Mouse (Mus musculus): ENCODE measurements around the gene Pih1d2. TPM values are rescaled to one million over a fixed set of nuclear protein-coding genes. Genes with fewer than 3 reads are reported as not detected.

Gene Pih1d2
- total RNA-seq, 2 experiments from 2014 or later: 2.1 to 2.5 TPM

Other genes with a start within 250 kb of the Pih1d2 start
- not detected for gene Plet1, start 122.8 kb upstream of the Pih1d2 start, total RNA-seq (2021)
- gene Pts, start 88.6 kb upstream of the Pih1d2 start, total RNA-seq (2021): 10 to 100 TPM; 40.7 to 42.0 TPM
- gene Il18, start 62.5 kb upstream of the Pih1d2 start, total RNA-seq (2021): 10 to 100 TPM; 16.3 to 17.0 TPM
- under 1 TPM; 0.70 to 0.93 TPM for gene Bco2, start 62.1 kb upstream of the Pih1d2 start, total RNA-seq (2021)
- not detected for gene Tex12, start 56.0 kb upstream of the Pih1d2 start, total RNA-seq (2021)
- 100 to 1,000 TPM; 110 to 120 TPM for gene Sdhd, start 13.5 kb upstream of the Pih1d2 start, total RNA-seq (2021)
- 100 to 1,000 TPM; 157 to 174 TPM for gene Timm8b, start 13.4 kb upstream of the Pih1d2 start, total RNA-seq (2021)
- gene Nkapd1, start 143 bp downstream of the Pih1d2 start, total RNA-seq (2021): 10 to 100 TPM; 30.6 to 31.1 TPM
- gene Dlat, start 42.5 kb downstream of the Pih1d2 start, total RNA-seq (2021): 10 to 100 TPM; 73.7 to 79.4 TPM
- 10 to 100 TPM; 65.3 to 66.0 TPM for gene Dixdc1, start 122.2 kb downstream of the Pih1d2 start, total RNA-seq (2021)
- 1 to 10 TPM; 1.8 to 2.0 TPM for gene 2310030G06Rik, start 129.2 kb downstream of the Pih1d2 start, total RNA-seq (2021)
- 10 to 100 TPM; 39.1 to 40.9 TPM for gene Cryab, start 134.0 kb downstream of the Pih1d2 start, total RNA-seq (2021)
- 1 to 10 TPM; 1.0 to 1.3 TPM for gene Hspb2, start 135.0 kb downstream of the Pih1d2 start, total RNA-seq (2021)
- 1 to 10 TPM; 5.9 to 8.3 TPM for gene Fdxacb1, start 150.9 kb downstream of the Pih1d2 start, total RNA-seq (2021)
- 10 to 100 TPM; 52.7 to 53.8 TPM for gene Alg9, start 157.7 kb downstream of the Pih1d2 start, total RNA-seq (2021)
- gene 1110032A03Rik, start 158.2 kb downstream of the Pih1d2 start, total RNA-seq (2021): 10 to 100 TPM; 16.6 to 18.6 TPM
- 10 to 100 TPM; 29.9 to 33.2 TPM for gene Ppp2r1b, start 228.0 kb downstream of the Pih1d2 start, total RNA-seq (2021)